Mouse (Mus musculus) MEL (cell line): ENCODE results near the gene Polr2e. TPM values are rescaled to one million over a fixed set of nuclear protein-coding genes. Genes with fewer than 3 reads are reported as not detected.

Experiments
- DNase-seq: peaks from one replicate; pipeline ENCODE4 v3.0.0; 2011; ENCODE audit warnings: low read depth, low spot score
- H3K27ac ChIP-seq: 2 replicates; pipeline ENCODE4 v1.5.1; 2012; ENCODE audit warnings: low read depth, mild to moderate bottlenecking, control low read depth, low read length, moderate library complexity; ENCODE audit not compliant: control insufficient read depth
- H3K27me3 ChIP-seq, 2 experiments: fragments of 150-350 bp in 1 of 2; sonication (generic) in 1 of 2; 2 replicates each; pipeline ENCODE4 v1.6.1; 2012; ENCODE audit warnings: low read length in 2 of 2, mild to moderate bottlenecking in 2 of 2, improper control_type of control experiment in 1 of 2, moderate library complexity in 1 of 2; ENCODE audit not compliant: insufficient read depth in 2 of 2, control insufficient read depth in 1 of 2
- H3K36me3 ChIP-seq, 2 experiments: 2 replicates each; pipeline ENCODE4 v1.6.1; 2012 to 2014; ENCODE audit warnings: low read length in 2 of 2, improper control_type of control experiment in 1 of 2, inconsistent platforms in 1 of 2, mild to moderate bottlenecking in 1 of 2; ENCODE audit not compliant: insufficient read depth in 2 of 2, control insufficient read depth in 1 of 2
- H3K4me1 ChIP-seq, 2 experiments: fragments of 150-350 bp in 1 of 2; sonication (generic) in 1 of 2; 2 replicates each; pipeline ENCODE4 v1.6.1; 2012; ENCODE audit warnings: low read length in 2 of 2, improper control_type of control experiment in 1 of 2, mild to moderate bottlenecking in 1 of 2; ENCODE audit not compliant: insufficient read depth in 2 of 2, control insufficient read depth in 1 of 2
- H3K4me3 ChIP-seq, 2 experiments: fragments of 150-350 bp in 1 of 2; sonication (generic) in 1 of 2; 2 replicates each; pipeline ENCODE4 v1.5.1; 2012; ENCODE audit warnings: low read depth in 2 of 2, low read length in 2 of 2, mild to moderate bottlenecking in 2 of 2, moderate library complexity in 2 of 2, control low read depth in 1 of 2, improper control_type of control experiment in 1 of 2; ENCODE audit not compliant: control insufficient read depth in 1 of 2, insufficient read depth in 1 of 2
- H3K79me2 ChIP-seq: 2 replicates; pipeline ENCODE4 v1.6.1; 2012; ENCODE audit warnings: mild to moderate bottlenecking, low read length, moderate library complexity; ENCODE audit not compliant: control insufficient read depth, poor library complexity, insufficient read depth
- H3K9ac ChIP-seq: 2 replicates; pipeline ENCODE4 v1.6.1; 2012; ENCODE audit warnings: low read depth, mild to moderate bottlenecking, control low read depth, low read length, moderate library complexity; ENCODE audit not compliant: control insufficient read depth, poor library complexity, severe bottlenecking
- H3K9me3 ChIP-seq: fragments of 150-350 bp; sonication (generic); replicated peaks from 2 replicates; pipeline ENCODE4 v1.6.1; 2012; ENCODE audit warnings: mild to moderate bottlenecking, low read length, improper control_type of control experiment, moderate library complexity; ENCODE audit not compliant: insufficient read depth
- CHD2 ChIP-seq: IDR thresholded peaks from 2 replicates; pipeline ENCODE4 v1.6.1; 2011; ENCODE audit warnings: low read length, improper control_type of control experiment
- EP300 ChIP-seq, 2 experiments: IDR thresholded peaks; 2 replicates each; pipeline ENCODE4 v1.6.1; 2011; ENCODE audit warnings: improper control_type of control experiment in 2 of 2, low read length in 2 of 2, low read depth in 1 of 2, mild to moderate bottlenecking in 1 of 2
- ETS1 ChIP-seq: IDR thresholded peaks from 2 replicates; pipeline ENCODE4 v1.6.1; 2012; ENCODE audit warnings: low read depth, mild to moderate bottlenecking, inconsistent platforms, low read length, improper control_type of control experiment, moderate library complexity
- GABPA ChIP-seq: IDR thresholded peaks from 2 replicates; pipeline ENCODE4 v1.6.1; 2012; ENCODE audit warnings: low read depth, mild to moderate bottlenecking, inconsistent platforms, low read length, improper control_type of control experiment, moderate library complexity
- GATA1 ChIP-seq: IDR thresholded peaks from 2 replicates; pipeline ENCODE4 v1.6.1; 2011; ENCODE audit warnings: low read depth, low read length, improper control_type of control experiment
- JUND ChIP-seq: IDR thresholded peaks from 2 replicates; pipeline ENCODE4 v1.6.1; 2011; ENCODE audit warnings: low read depth, mild to moderate bottlenecking, improper control_type of control experiment, low read length
- MAFK ChIP-seq: IDR thresholded peaks from 2 replicates; pipeline ENCODE4 v1.6.1; 2011; ENCODE audit warnings: low read depth, mild to moderate bottlenecking, low read length, improper control_type of control experiment, borderline replicate concordance
- MAX ChIP-seq: IDR thresholded peaks from 2 replicates; pipeline ENCODE4 v1.6.1; 2011; ENCODE audit warnings: low read length, improper control_type of control experiment
- NELFE ChIP-seq: IDR thresholded peaks from 2 replicates; pipeline ENCODE4 v1.6.1; 2011; ENCODE audit warnings: low read depth, low read length, improper control_type of control experiment
- POLR2A ChIP-seq, 2 experiments: IDR thresholded peaks; 2 replicates each; pipeline ENCODE4 v1.6.1; 2011 to 2012; ENCODE audit warnings: low read length in 2 of 2, mild to moderate bottlenecking in 2 of 2, control low read depth in 1 of 2, improper control_type of control experiment in 1 of 2, low read depth in 1 of 2, moderate library complexity in 1 of 2; ENCODE audit not compliant: control insufficient read depth in 1 of 2, insufficient read depth in 1 of 2, poor library complexity in 1 of 2
- RCOR1 ChIP-seq: IDR thresholded peaks from 2 replicates; pipeline ENCODE4 v1.6.1; 2012; ENCODE audit warnings: low read depth, mild to moderate bottlenecking, inconsistent platforms, low read length, improper control_type of control experiment
- SMC3 ChIP-seq: IDR thresholded peaks from 2 replicates; pipeline ENCODE4 v1.6.1; 2011; ENCODE audit warnings: low read depth, low read length, improper control_type of control experiment
- TCF12 ChIP-seq: IDR thresholded peaks from 2 replicates; pipeline ENCODE4 v1.6.1; 2014; ENCODE audit warnings: low read depth, mild to moderate bottlenecking, inconsistent platforms, low read length, improper control_type of control experiment, moderate library complexity
- ZKSCAN1 ChIP-seq: IDR thresholded peaks from 2 replicates; pipeline ENCODE4 v1.6.1; 2012; ENCODE audit warnings: low read depth, mild to moderate bottlenecking, inconsistent platforms, low read length, improper control_type of control experiment, moderate library complexity
- polyA plus RNA-seq, 2 experiments: library from polyadenylated mRNA; stranded (reverse) in 1 of 2; unstranded in 1 of 2; fragments of >175 nt in 1 of 2; fragments of >200 nt in 1 of 2; gene quantifications; 2 replicates each; pipeline versions ENCODE4 v1.2.1 to v1.2.4; 2012; ENCODE audit warnings: low replicate concordance in 2 of 2, low read depth in 1 of 2; ENCODE audit not compliant: insufficient read length in 2 of 2, insufficient read depth in 1 of 2, missing spikeins in 1 of 2
- total RNA-seq: library from RNA; depleted of rRNA; stranded (reverse); fragments of 300-350 nt; gene quantifications from 2 replicates; pipeline ENCODE4 v1.2.3, GENCODE M21; 2012

Gene Polr2e
- total and polyA plus RNA-seq, 3 experiments: 169 to 279 (median 258) TPM

- TF ChIP-seq POLR2A (IDR thresholded peaks at IDR 0.05; ENCODE audit: control insufficient read depth in 1 of 2, insufficient read depth in 1 of 2, low read depth in 1 of 2, low read length in 2 of 2, poor library complexity in 1 of 2) (no peak), NELFE (no peak)
- TF ChIP-seq, all 39 proteins: peak for 18
These were observed 9.2 kb upstream of the Polr2e start (continued) for GRCm38 (mm10) chr10:80048834-80049233.

GRCm38 (mm10) chr10:80048396-80048795, 8.8 kb upstream of the Polr2e start:
- peak overlapping the region; percentile 43 for H3K9ac ChIP-seq
- H3K4me3 ChIP-seq: peak overlapping the region; percentile 27 to 36
- H3K36me3 ChIP-seq: peaks cover 0 to 34% of the 10 kb centered on the region in 2 experiments; a peak in 2 of 4 replicates
- H3K27ac ChIP-seq: peak overlapping the region; percentile 67
- H3K4me1 ChIP-seq: peaks cover 22 to 38% of the 10 kb centered on the region in 2 experiments
- H3K79me2 ChIP-seq: no peaks in the 10 kb centered on the region; the same call in 1 of the 2 replicates
- no peaks in the 10 kb centered on the region for H3K27me3 ChIP-seq
- H3K9me3 ChIP-seq: no peaks in the 10 kb centered on the region
- peak; percentile 32 for DNase-seq
- TF ChIP-seq GABPA: no peak
- TF ChIP-seq MAX: no peak
- no peak for TF ChIP-seq RCOR1
- TF ChIP-seq JUND: no peak
- no peak for TF ChIP-seq GATA1

- Histone ChIP-seq H3K27me3 (no peaks in the 10 kb centered on the region), H3K27ac (no peak within 1 kb of the TSS), H3K79me2 (no peaks in the 10 kb centered on the region; the same call in 1 of the 2 replicates), H3K4me1 (peaks cover 22 to 28% of the 10 kb centered on the region in 2 experiments), H3K9ac (peak within 1 kb of the TSS; percentile 43), H3K9me3 (no peaks in the 10 kb centered on the region), H3K36me3 (peaks cover 0 to 29% of the 10 kb centered on the region in 2 experiments; a peak in 2 of 4 replicates), H3K4me3 (no peak within 1 kb of the TSS)
- TF ChIP-seq SMC3 (no peak), ETS1 (no peak), TCF12 (no peak), EP300 (IDR thresholded peaks at IDR 0.05; ENCODE audit: low read depth in 1 of 2, low read length in 2 of 2) (no peak)
- no peak for DNase-seq
These were observed 7.5 kb upstream of the Polr2e start, which contains the start of gene Gpx4 for GRCm38 (mm10) chr10:80047041-80047565. Gene Gpx4, plus strand, starts transcription at chr10:80047166.

DNA sequence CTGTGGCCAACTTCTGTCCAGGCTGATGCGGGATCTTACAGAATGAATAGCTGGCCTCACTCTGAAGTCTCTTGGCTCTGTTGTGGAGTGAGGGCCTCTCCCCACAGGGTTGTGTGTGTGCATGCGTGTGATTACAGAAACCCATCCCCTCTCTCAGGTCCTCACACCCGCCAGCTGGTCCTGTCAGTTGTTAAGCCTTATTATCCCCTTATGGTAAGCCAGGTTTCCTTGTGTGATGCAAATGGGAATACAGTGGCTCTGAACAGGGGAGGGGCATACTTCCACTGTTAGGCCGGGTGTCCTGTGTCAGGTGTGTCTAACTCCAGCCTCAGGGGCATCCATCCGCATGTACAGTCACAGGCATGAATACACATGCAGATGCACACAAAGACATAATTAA, 6.2 kb upstream of the Polr2e start:
- DNase-seq: no peak
- Histone ChIP-seq H3K79me2 (no peaks in the 10 kb centered on the region; the same call in 1 of the 2 replicates), H3K27me3 (no peaks in the 10 kb centered on the region), H3K9ac (no peak overlapping the region), H3K9me3 (no peaks in the 10 kb centered on the region), H3K36me3 (peaks cover 0 to 28% of the 10 kb centered on the region in 2 experiments; a peak in 2 of 4 replicates)
- no peak for TF ChIP-seq ZKSCAN1
- no peak for TF ChIP-seq CHD2
- no peak for TF ChIP-seq MAFK
- TF ChIP-seq, all 39 proteins: peak for 0
- no peak overlapping the region for H3K27ac ChIP-seq
- H3K4me1 ChIP-seq: peaks cover 22 to 26% of the 10 kb centered on the region in 2 experiments
- no peak overlapping the region for H3K4me3 ChIP-seq
